Mouse (Mus musculus): Measurements from ENCODE around the gene Tnnc1. TPM values are rescaled to one million over a fixed set of nuclear protein-coding genes. Genes with fewer than 3 reads are reported as not detected.

The Tnnc1 gene
- polyA plus RNA-seq, 1 experiment from 2014 or later: 3.2 TPM

DNA sequence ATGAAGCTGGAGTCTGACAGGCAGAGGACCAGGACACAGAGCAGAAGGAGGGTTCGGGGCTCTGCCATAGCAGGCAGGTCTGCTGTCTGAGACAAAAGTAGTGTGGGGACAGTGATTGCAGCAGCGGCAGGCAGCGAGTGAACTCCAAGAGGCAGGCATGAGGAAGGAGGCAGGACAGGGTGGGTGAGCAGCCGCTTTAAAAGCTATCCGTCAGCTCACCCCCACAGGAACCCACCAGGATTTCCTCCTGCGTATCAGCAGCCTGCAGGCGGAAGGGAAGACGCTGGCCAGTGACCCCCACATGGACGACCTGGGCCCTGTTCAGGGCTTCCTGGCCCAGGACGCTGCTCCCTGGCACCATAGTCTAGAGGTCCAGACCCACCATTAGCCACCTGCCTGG is 39.7 kb upstream of the Tnnc1 start, which contains the start of gene Stab1:
Gene Stab1, minus strand, starts transcription at position 217 of the 400 bp plus-strand sequence.
- peak within 1 kb of the TSS; percentile 7; the same call in 1 of the 2 replicates for H3K4me3 ChIP-seq (replicated peaks; ENCODE audit: low read length)
- no peaks in the 10 kb centered on the region for H3K9me3 ChIP-seq (ENCODE audit: control insufficient read depth, low read length)
- peak within 1 kb of the TSS; percentile 8; the same call in 1 of the 2 replicates for H3K9ac ChIP-seq
- peak within 1 kb of the TSS; percentile 22; the same call in 1 of the 2 replicates for H3K4me2 ChIP-seq (replicated peaks)
- 62% methylated on average over 10 of the region's 10 CpGs for WGBS
- DNase-seq (ENCODE audit: low spot score) (no peak), ATAC-seq (ENCODE audit: low FRiP score) (no peak)
- H3K27ac ChIP-seq: no peak within 1 kb of the TSS; the same call in 1 of the 2 replicates
- 0 out of 2 replicates have a peak, but pooled peaks cover 8% of the 10 kb centered on the region for H3K4me1 ChIP-seq (replicated peaks; ENCODE audit: control insufficient read depth, insufficient read depth, low read length)
- peaks cover 38% of the 10 kb centered on the region for H3K36me3 ChIP-seq (replicated peaks; ENCODE audit: control insufficient read depth, insufficient read depth)
- no peaks in the 10 kb centered on the region for H3K27me3 ChIP-seq (ENCODE audit: control insufficient read depth, insufficient read depth, low read length)

DNA sequence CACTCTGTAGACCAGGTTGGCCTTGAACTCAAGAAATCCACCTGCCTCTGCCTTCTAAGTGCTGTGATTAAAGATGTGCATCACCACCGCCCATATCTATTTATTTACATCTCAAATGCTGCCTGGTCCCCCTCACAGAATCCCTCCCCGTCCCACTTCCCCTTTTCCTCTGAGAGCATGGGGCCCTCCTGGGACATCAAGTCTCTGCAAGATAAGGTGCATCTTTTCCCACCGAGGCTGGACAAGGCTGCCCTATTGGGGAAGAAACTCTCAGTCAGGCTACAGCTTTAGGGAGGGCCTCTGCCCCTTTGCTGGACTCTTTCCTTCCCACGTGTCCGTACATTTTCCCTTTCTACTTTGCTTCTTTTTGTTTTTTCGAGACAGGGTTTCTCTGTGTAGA is 38.6 kb upstream of the Tnnc1 start:
- Histone ChIP-seq H3K4me3 (replicated peaks; ENCODE audit: low read length) (no peak overlapping the region), H3K27me3 (ENCODE audit: control insufficient read depth, insufficient read depth, low read length) (no peaks in the 10 kb centered on the region), H3K36me3 (replicated peaks; ENCODE audit: control insufficient read depth, insufficient read depth) (peaks cover 49% of the 10 kb centered on the region), H3K27ac (no peak overlapping the region), H3K4me2 (replicated peaks) (no peak overlapping the region), H3K9ac (no peak overlapping the region), H3K9me3 (ENCODE audit: control insufficient read depth, low read length) (no peaks in the 10 kb centered on the region), H3K4me1 (replicated peaks; ENCODE audit: control insufficient read depth, insufficient read depth, low read length) (0 out of 2 replicates have a peak, but pooled peaks cover 8% of the 10 kb centered on the region)
- ATAC-seq (ENCODE audit: low FRiP score) (no peak), DNase-seq (ENCODE audit: low spot score) (no peak)
- WGBS: 83% methylated on average over 6 of the region's 6 CpGs

DNA sequence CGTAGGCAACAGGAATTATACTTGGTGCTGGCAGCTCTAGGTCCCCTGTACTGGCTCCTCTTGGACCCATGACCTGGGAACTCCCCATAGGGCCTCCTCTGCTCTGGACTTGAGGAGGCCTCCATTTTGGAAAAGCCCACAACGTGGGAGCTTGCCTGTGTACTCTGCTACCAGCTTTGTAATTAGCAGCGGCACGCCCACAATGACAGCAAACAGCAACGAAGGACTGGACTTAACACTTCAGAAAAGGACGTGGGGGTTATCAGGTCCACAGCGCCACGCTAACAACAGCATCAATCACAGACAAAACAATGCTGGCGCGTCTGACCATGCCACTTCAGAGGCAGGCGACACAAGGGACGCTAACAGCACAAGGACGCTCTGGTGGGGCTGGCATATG is 37.1 kb upstream of the Tnnc1 start:
- 75% methylated on average over 13 of the region's 13 CpGs for WGBS
- H3K27ac ChIP-seq: peak overlapping the region; percentile 47; the same call in 1 of the 2 replicates
- no peak overlapping the region for H3K4me2 ChIP-seq (replicated peaks)
- H3K9me3 ChIP-seq (ENCODE audit: control insufficient read depth, low read length): no peaks in the 10 kb centered on the region
- H3K27me3 ChIP-seq (ENCODE audit: control insufficient read depth, insufficient read depth, low read length): no peaks in the 10 kb centered on the region
- 0 out of 2 replicates have a peak, but pooled peaks cover 8% of the 10 kb centered on the region for H3K4me1 ChIP-seq (replicated peaks; ENCODE audit: control insufficient read depth, insufficient read depth, low read length)
- no peak overlapping the region for H3K9ac ChIP-seq
- ATAC-seq (ENCODE audit: low FRiP score) (no peak), DNase-seq (ENCODE audit: low spot score) (no peak)
- H3K36me3 ChIP-seq (replicated peaks; ENCODE audit: control insufficient read depth, insufficient read depth): peaks cover 64% of the 10 kb centered on the region
- H3K4me3 ChIP-seq (replicated peaks; ENCODE audit: low read length): no peak overlapping the region

DNA sequence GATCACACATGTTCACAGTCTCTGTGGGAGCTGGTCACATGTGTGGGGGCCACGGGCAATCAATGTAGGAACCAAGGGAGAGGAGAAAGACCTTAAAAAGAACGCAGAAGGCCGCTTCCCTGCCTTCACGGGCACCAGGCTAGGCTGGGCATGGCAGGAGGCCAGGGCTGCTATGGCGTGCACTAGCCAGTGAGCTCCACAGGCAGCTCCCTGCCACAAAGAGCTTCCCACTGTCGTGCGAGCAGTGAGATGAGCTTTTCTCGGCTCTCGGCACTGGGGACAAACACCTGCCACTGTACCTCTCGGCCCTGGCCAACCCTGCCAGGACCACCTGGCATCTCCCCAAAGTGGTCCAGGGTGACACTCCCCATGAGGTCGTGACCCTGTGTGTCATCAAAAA is 36.7 kb upstream of the Tnnc1 start:
- ATAC-seq (ENCODE audit: low FRiP score): no peak
- Histone ChIP-seq H3K9ac (no peak overlapping the region), H3K36me3 (replicated peaks; ENCODE audit: control insufficient read depth, insufficient read depth) (peaks cover 68% of the 10 kb centered on the region), H3K27me3 (ENCODE audit: control insufficient read depth, insufficient read depth, low read length) (no peaks in the 10 kb centered on the region), H3K4me2 (replicated peaks) (no peak overlapping the region), H3K4me1 (replicated peaks; ENCODE audit: control insufficient read depth, insufficient read depth, low read length) (0 out of 2 replicates have a peak, but pooled peaks cover 4% of the 10 kb centered on the region), H3K4me3 (replicated peaks; ENCODE audit: low read length) (no peak overlapping the region), H3K27ac (peak overlapping the region; percentile 47; the same call in 1 of the 2 replicates), H3K9me3 (ENCODE audit: control insufficient read depth, low read length) (no peaks in the 10 kb centered on the region)
- 80% methylated on average over 11 of the region's 11 CpGs for WGBS
- DNase-seq (ENCODE audit: low spot score): no peak

DNA sequence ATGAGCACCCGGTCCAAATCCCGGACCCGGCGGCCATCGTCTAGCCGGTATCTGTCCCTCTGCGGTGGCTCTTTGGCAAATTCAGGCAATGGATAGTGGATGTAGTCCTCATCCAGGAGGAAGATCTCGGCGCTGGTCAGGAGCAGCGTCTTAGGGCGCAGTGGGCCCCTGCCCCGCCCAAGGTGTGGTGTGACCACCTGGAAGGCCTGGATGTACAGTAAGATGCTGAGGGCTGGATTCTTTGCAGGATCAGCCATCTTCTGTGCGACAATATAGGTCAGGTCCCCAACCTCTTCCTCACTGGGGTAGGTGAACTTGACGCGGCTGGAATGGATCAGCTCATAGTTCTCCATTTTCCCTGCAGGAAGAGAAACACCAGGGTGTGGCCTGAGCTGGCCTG is 36.3 kb upstream of the Tnnc1 start:
- Histone ChIP-seq H3K36me3 (replicated peaks; ENCODE audit: control insufficient read depth, insufficient read depth) (peaks cover 72% of the 10 kb centered on the region), H3K9me3 (ENCODE audit: control insufficient read depth, low read length) (no peaks in the 10 kb centered on the region), H3K4me3 (replicated peaks; ENCODE audit: low read length) (no peak overlapping the region), H3K4me2 (replicated peaks) (no peak overlapping the region), H3K27me3 (ENCODE audit: control insufficient read depth, insufficient read depth, low read length) (no peaks in the 10 kb centered on the region), H3K27ac (no peak overlapping the region), H3K9ac (no peak overlapping the region), H3K4me1 (replicated peaks; ENCODE audit: control insufficient read depth, insufficient read depth, low read length) (0 out of 2 replicates have a peak, but pooled peaks cover under 1% of the 10 kb centered on the region)
- no peak for DNase-seq (ENCODE audit: low spot score)
- no peak for ATAC-seq (ENCODE audit: low FRiP score)
- 98% methylated on average over 15 of the region's 15 CpGs for WGBS

DNA sequence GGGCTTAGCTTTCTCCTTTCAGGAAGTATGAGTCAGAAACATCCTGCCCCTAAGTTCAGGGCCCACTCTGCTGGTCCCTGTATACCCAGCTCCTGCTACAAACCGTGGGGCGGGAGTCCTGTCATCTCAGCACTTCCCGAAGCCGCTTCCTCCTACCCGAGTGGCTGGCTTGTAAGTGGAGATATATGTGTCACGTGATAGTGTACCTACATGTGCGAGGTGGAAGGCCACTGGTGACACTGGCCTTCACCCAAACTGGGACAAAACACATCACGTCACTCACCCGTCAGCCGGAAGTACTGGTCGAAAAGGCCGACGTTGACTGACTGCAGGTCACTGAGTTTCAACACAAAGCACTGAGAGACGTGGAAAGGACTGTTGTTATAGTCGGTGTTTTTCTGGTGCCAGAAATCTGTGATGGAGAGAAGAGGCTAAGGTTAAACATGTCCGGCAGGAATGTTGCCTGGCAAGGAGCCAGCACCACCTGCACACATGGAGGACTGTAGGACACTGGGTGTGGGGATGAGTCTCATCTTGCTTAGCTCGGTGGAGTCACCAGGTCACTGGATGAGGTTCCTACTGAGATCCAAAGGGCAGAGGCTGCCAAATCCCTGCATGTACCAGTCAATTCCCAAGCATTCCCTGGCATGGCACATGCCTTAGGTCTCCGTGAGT is 35.2 kb upstream of the Tnnc1 start:
- no peaks in the 10 kb centered on the region for H3K27me3 ChIP-seq (ENCODE audit: control insufficient read depth, insufficient read depth, low read length)
- ATAC-seq (ENCODE audit: low FRiP score): no peak
- 88% methylated on average over 18 of the region's 18 CpGs for WGBS
- no peak for DNase-seq (ENCODE audit: low spot score)
- H3K4me2 ChIP-seq (replicated peaks): no peak overlapping the region
- H3K36me3 ChIP-seq (replicated peaks; ENCODE audit: control insufficient read depth, insufficient read depth): peaks cover 83% of the 10 kb centered on the region
- H3K4me1 ChIP-seq (replicated peaks; ENCODE audit: control insufficient read depth, insufficient read depth, low read length): no peaks in the 10 kb centered on the region
- no peaks in the 10 kb centered on the region for H3K9me3 ChIP-seq (ENCODE audit: control insufficient read depth, low read length)
- H3K4me3 ChIP-seq (replicated peaks; ENCODE audit: low read length): no peak overlapping the region
- no peak overlapping the region for H3K27ac ChIP-seq
- no peak overlapping the region for H3K9ac ChIP-seq

DNA sequence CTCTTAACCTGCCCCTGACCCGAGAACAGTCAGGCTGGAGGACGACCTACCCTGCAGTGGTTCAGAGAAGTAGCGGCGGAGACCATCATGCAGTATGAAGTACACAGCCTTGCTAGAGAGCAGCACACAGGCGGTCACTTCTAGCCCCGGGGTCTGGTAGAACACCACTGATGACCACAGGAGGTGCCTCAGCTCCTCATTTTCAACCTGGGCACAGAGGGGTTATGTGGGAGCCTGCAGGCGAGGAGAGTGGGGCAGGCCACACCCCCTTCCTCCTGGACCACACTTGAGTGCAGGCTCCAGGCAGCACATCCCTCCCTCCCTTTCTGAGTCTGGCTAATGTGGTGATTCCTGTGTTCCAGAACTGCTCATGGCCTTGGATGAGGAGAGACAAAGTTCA is 34.6 kb upstream of the Tnnc1 start:
- no peak for DNase-seq (ENCODE audit: low spot score)
- H3K4me2 ChIP-seq (replicated peaks): no peak overlapping the region
- H3K4me1 ChIP-seq (replicated peaks; ENCODE audit: control insufficient read depth, insufficient read depth, low read length): no peaks in the 10 kb centered on the region
- no peak overlapping the region for H3K27ac ChIP-seq
- ATAC-seq (ENCODE audit: low FRiP score): no peak
- H3K9ac ChIP-seq: no peak overlapping the region
- no peaks in the 10 kb centered on the region for H3K9me3 ChIP-seq (ENCODE audit: control insufficient read depth, low read length)
- H3K36me3 ChIP-seq (replicated peaks; ENCODE audit: control insufficient read depth, insufficient read depth): peaks cover 89% of the 10 kb centered on the region
- no peaks in the 10 kb centered on the region for H3K27me3 ChIP-seq (ENCODE audit: control insufficient read depth, insufficient read depth, low read length)
- no peak overlapping the region for H3K4me3 ChIP-seq (replicated peaks; ENCODE audit: low read length)
- 91% methylated on average over 7 of the region's 7 CpGs for WGBS

DNA sequence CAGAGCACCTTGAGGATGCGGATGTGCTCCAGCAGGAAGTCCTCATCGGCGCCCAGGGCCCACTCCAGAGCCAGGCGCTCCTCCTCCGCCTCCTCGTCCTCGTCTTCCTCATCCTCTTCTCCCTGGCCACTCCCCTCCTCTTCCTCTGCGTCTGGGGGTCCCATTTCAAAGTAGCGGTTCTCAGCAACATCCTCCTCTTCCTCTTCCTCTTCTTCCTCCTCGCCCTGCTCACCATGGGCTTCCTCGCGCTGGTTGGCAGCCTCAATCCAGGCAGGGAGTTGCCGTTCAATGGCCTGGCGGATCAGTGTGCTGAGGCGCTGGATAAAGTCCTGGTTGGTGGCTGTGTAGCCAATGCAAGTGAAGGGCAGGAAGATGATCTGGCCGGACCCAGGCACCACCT is 30.8 kb upstream of the Tnnc1 start:
- H3K27ac ChIP-seq: no peak overlapping the region
- H3K36me3 ChIP-seq (replicated peaks; ENCODE audit: control insufficient read depth, insufficient read depth): peaks cover 99% of the 10 kb centered on the region
- no peak overlapping the region for H3K4me2 ChIP-seq (replicated peaks)
- H3K4me3 ChIP-seq (replicated peaks; ENCODE audit: low read length): no peak overlapping the region
- DNase-seq (ENCODE audit: low spot score) (no peak), ATAC-seq (ENCODE audit: low FRiP score) (no peak)
- no peak overlapping the region for H3K9ac ChIP-seq
- H3K4me1 ChIP-seq (replicated peaks; ENCODE audit: control insufficient read depth, insufficient read depth, low read length): no peaks in the 10 kb centered on the region
- no peaks in the 10 kb centered on the region for H3K27me3 ChIP-seq (ENCODE audit: control insufficient read depth, insufficient read depth, low read length)
- WGBS: 92% methylated on average over 16 of the region's 16 CpGs
- H3K9me3 ChIP-seq (ENCODE audit: control insufficient read depth, low read length): no peaks in the 10 kb centered on the region

DNA sequence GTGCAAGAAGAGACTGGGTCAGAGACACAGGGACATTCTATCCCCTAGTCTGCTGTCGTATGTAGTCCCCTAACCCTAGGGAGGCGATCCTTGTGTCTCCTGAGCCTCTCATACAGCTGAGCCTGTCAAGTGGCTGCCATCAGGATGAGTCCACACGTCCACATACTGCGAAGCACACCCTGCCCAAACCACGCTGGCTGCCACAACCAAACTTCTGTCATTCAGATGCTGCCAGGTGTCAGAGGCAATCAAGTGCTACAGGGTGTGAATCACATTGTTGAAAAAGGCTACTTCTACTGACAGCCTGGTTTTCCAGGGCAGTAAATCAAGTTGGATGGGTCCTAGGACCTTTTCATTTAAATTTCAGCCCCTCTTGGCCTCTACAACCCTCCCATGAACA is 30.4 kb upstream of the Tnnc1 start:
- 93% methylated on average over 5 of the region's 5 CpGs for WGBS
- DNase-seq (ENCODE audit: low spot score): no peak
- Histone ChIP-seq H3K27me3 (ENCODE audit: control insufficient read depth, insufficient read depth, low read length) (no peaks in the 10 kb centered on the region), H3K4me2 (replicated peaks) (no peak overlapping the region), H3K9ac (no peak overlapping the region), H3K9me3 (ENCODE audit: control insufficient read depth, low read length) (no peaks in the 10 kb centered on the region), H3K36me3 (replicated peaks; ENCODE audit: control insufficient read depth, insufficient read depth) (peaks cover 99% of the 10 kb centered on the region), H3K27ac (no peak overlapping the region), H3K4me1 (replicated peaks; ENCODE audit: control insufficient read depth, insufficient read depth, low read length) (no peaks in the 10 kb centered on the region), H3K4me3 (replicated peaks; ENCODE audit: low read length) (no peak overlapping the region)
- ATAC-seq (ENCODE audit: low FRiP score): no peak

All from hindbrain, embryonic 14.5 days (tissue).